Mouse (Mus musculus): ENCODE measurements around the gene Mettl25. TPM values are rescaled to one million over a fixed set of nuclear protein-coding genes. Genes with fewer than 3 reads are reported as not detected.

Gene Mettl25
- polyA plus RNA-seq, 1 experiment, result 5.4 TPM

GRCm38 (mm10) chr10:105760046-105760445 is 81.1 kb downstream of the Mettl25 start:
- Histone ChIP-seq H3K4me3 (ENCODE audit: insufficient read depth, low read length) (no peak overlapping the region), H3K4me1 (ENCODE audit: control insufficient read depth, insufficient read depth, low read length) (no peaks in the 10 kb centered on the region), H3K27ac (ENCODE audit: insufficient read depth, low read length) (no peak overlapping the region)
- TF ChIP-seq CTCF (IDR thresholded peaks at IDR 0.05; ENCODE audit: borderline replicate concordance, insufficient read depth, low read length) (no peak), POLR2A (IDR thresholded peaks at IDR 0.05; ENCODE audit: low read depth, low read length) (no peak)

- H3K4me1 ChIP-seq (ENCODE audit: control insufficient read depth, insufficient read depth, low read length), result no peaks in the 10 kb centered on the region
- no peak overlapping the region for H3K4me3 ChIP-seq (ENCODE audit: insufficient read depth, low read length)
- TF ChIP-seq POLR2A (IDR thresholded peaks at IDR 0.05; ENCODE audit: low read depth, low read length), result no peak
- H3K27ac ChIP-seq (ENCODE audit: insufficient read depth, low read length), result no peak overlapping the region
Measured at GRCm38 (mm10) chr10:105753831-105754605, 87.2 kb downstream of the Mettl25 start.

GRCm38 (mm10) chr10:105746019-105746418 is 95.2 kb downstream of the Mettl25 start:
- Histone ChIP-seq H3K4me1 (ENCODE audit: control insufficient read depth, insufficient read depth, low read length) (no peaks in the 10 kb centered on the region), H3K27ac (ENCODE audit: insufficient read depth, low read length) (no peak overlapping the region), H3K4me3 (ENCODE audit: insufficient read depth, low read length) (no peak overlapping the region)
- no peak for TF ChIP-seq POLR2A (IDR thresholded peaks at IDR 0.05; ENCODE audit: low read depth, low read length)
- TF ChIP-seq CTCF (IDR thresholded peaks at IDR 0.05; ENCODE audit: borderline replicate concordance, insufficient read depth, low read length), result no peak

GRCm38 (mm10) chr10:105741736-105742135 is 99.4 kb downstream of the Mettl25 start:
- Histone ChIP-seq H3K27ac (ENCODE audit: insufficient read depth, low read length) (no peak overlapping the region), H3K4me3 (ENCODE audit: insufficient read depth, low read length) (no peak overlapping the region), H3K4me1 (ENCODE audit: control insufficient read depth, insufficient read depth, low read length) (no peaks in the 10 kb centered on the region)
- no peak for TF ChIP-seq CTCF (IDR thresholded peaks at IDR 0.05; ENCODE audit: borderline replicate concordance, insufficient read depth, low read length)
- no peak for TF ChIP-seq POLR2A (IDR thresholded peaks at IDR 0.05; ENCODE audit: low read depth, low read length)

GRCm38 (mm10) chr10:105738942-105739341 is 102.2 kb downstream of the Mettl25 start:
- TF ChIP-seq CTCF (IDR thresholded peaks at IDR 0.05; ENCODE audit: borderline replicate concordance, insufficient read depth, low read length) (no peak), POLR2A (IDR thresholded peaks at IDR 0.05; ENCODE audit: low read depth, low read length) (no peak)
- Histone ChIP-seq H3K4me3 (ENCODE audit: insufficient read depth, low read length) (no peak overlapping the region), H3K4me1 (ENCODE audit: control insufficient read depth, insufficient read depth, low read length) (peaks cover 2% of the 10 kb centered on the region; the same call in 1 of the 2 replicates), H3K27ac (ENCODE audit: insufficient read depth, low read length) (no peak overlapping the region)

GRCm38 (mm10) chr10:105727798-105728197 is 113.4 kb downstream of the Mettl25 start:
- Histone ChIP-seq H3K4me3 (ENCODE audit: insufficient read depth, low read length) (no peak overlapping the region), H3K4me1 (ENCODE audit: control insufficient read depth, insufficient read depth, low read length) (no peaks in the 10 kb centered on the region), H3K27ac (ENCODE audit: insufficient read depth, low read length) (no peak overlapping the region)
- TF ChIP-seq POLR2A (IDR thresholded peaks at IDR 0.05; ENCODE audit: low read depth, low read length), result no peak
- TF ChIP-seq CTCF (IDR thresholded peaks at IDR 0.05; ENCODE audit: borderline replicate concordance, insufficient read depth, low read length), result no peak

GRCm38 (mm10) chr10:105727353-105727752 is 113.8 kb downstream of the Mettl25 start:
- no peaks in the 10 kb centered on the region for H3K4me1 ChIP-seq (ENCODE audit: control insufficient read depth, insufficient read depth, low read length)
- TF ChIP-seq CTCF (IDR thresholded peaks at IDR 0.05; ENCODE audit: borderline replicate concordance, insufficient read depth, low read length) (no peak), POLR2A (IDR thresholded peaks at IDR 0.05; ENCODE audit: low read depth, low read length) (no peak)
- no peak overlapping the region for H3K4me3 ChIP-seq (ENCODE audit: insufficient read depth, low read length)
- H3K27ac ChIP-seq (ENCODE audit: insufficient read depth, low read length), result no peak overlapping the region

- peaks cover 2% of the 10 kb centered on the region; the same call in 1 of the 2 replicates for H3K4me1 ChIP-seq (ENCODE audit: control insufficient read depth, insufficient read depth, low read length)
- TF ChIP-seq CTCF (IDR thresholded peaks at IDR 0.05; ENCODE audit: borderline replicate concordance, insufficient read depth, low read length) (no peak), POLR2A (IDR thresholded peaks at IDR 0.05; ENCODE audit: low read depth, low read length) (no peak)
- H3K4me3 ChIP-seq (ENCODE audit: insufficient read depth, low read length), result no peak overlapping the region
- H3K27ac ChIP-seq (ENCODE audit: insufficient read depth, low read length), result no peak overlapping the region
Measured at GRCm38 (mm10) chr10:105714844-105715243, 126.3 kb downstream of the Mettl25 start.

GRCm38 (mm10) chr10:105714366-105714765 is 126.8 kb downstream of the Mettl25 start:
- no peak for TF ChIP-seq POLR2A (IDR thresholded peaks at IDR 0.05; ENCODE audit: low read depth, low read length)
- no peak for TF ChIP-seq CTCF (IDR thresholded peaks at IDR 0.05; ENCODE audit: borderline replicate concordance, insufficient read depth, low read length)
- Histone ChIP-seq H3K4me1 (ENCODE audit: control insufficient read depth, insufficient read depth, low read length) (peaks cover 2% of the 10 kb centered on the region; the same call in 1 of the 2 replicates), H3K27ac (ENCODE audit: insufficient read depth, low read length) (0 out of 2 replicates have a peak overlapping the region, but pooled peaks have one; percentile 14)

GRCm38 (mm10) chr10:105713222-105713621 is 128.0 kb downstream of the Mettl25 start:
- H3K27ac ChIP-seq (ENCODE audit: insufficient read depth, low read length), result no peak overlapping the region
- peaks cover 2% of the 10 kb centered on the region; the same call in 1 of the 2 replicates for H3K4me1 ChIP-seq (ENCODE audit: control insufficient read depth, insufficient read depth, low read length)
- no peak overlapping the region for H3K4me3 ChIP-seq (ENCODE audit: insufficient read depth, low read length)
- no peak for TF ChIP-seq CTCF (IDR thresholded peaks at IDR 0.05; ENCODE audit: borderline replicate concordance, insufficient read depth, low read length)
- TF ChIP-seq POLR2A (IDR thresholded peaks at IDR 0.05; ENCODE audit: low read depth, low read length), result no peak

More at GRCm38 (mm10) chr10:105714366-105714765, 126.8 kb downstream of the Mettl25 start:
- no peak overlapping the region for H3K4me3 ChIP-seq (ENCODE audit: insufficient read depth, low read length)

Other genes with a start within 250 kb of the Mettl25 start
- 31.3 and 33.2 TPM in 2 replicates for gene Ccdc59, start 313 bp downstream of the Mettl25 start, polyA plus RNA-seq (2011; ENCODE audit: insufficient read length, low read depth, missing spikeins)